Mouse (Mus musculus) neural tube, embryonic 13.5 days (tissue): ENCODE measurements at regions not wholly inside any gene's neighbourhood (a gene's known extent, or its start where the extent isn't known, plus 50 kb on each side); places are given as distances from the start of the nearest gene placed in this dataset.

Experiments
- ATAC-seq: fragments of 200-750 bp; cut with Nextera tagmentation; 2 replicates; pipeline ENCODE4 v1.8.0; 2017; ENCODE audit warnings: low read depth, mild to moderate bottlenecking, moderate TSS enrichment, moderate library complexity
- H3K27ac ChIP-seq: fragments of 300-500 bp; sonication (generic); replicated peaks from 2 replicates; pipeline ENCODE4 v1.5.1; 2015; ENCODE audit warnings: moderate library complexity, mild to moderate bottlenecking, inconsistent platforms
- H3K27me3 ChIP-seq: fragments of 300-500 bp; sonication (generic); 2 replicates; pipeline ENCODE4 v1.6.1; 2015; ENCODE audit warnings: mild to moderate bottlenecking, inconsistent platforms
- H3K36me3 ChIP-seq: fragments of 300-500 bp; sonication (generic); 2 replicates; pipeline ENCODE4 v1.6.1; 2015; ENCODE audit warnings: mild to moderate bottlenecking, inconsistent platforms
- H3K4me1 ChIP-seq: fragments of 300-500 bp; sonication (generic); replicated peaks from 2 replicates; pipeline ENCODE4 v1.6.1; 2015; ENCODE audit warnings: inconsistent platforms
- H3K4me2 ChIP-seq: fragments of 300-500 bp; sonication (generic); 2 replicates; pipeline ENCODE4 v1.6.1; 2015; ENCODE audit warnings: inconsistent platforms, mild to moderate bottlenecking, moderate library complexity
- H3K4me3 ChIP-seq: fragments of 300-500 bp; sonication (generic); 2 replicates; pipeline ENCODE4 v1.5.1; 2015; ENCODE audit warnings: mild to moderate bottlenecking, inconsistent platforms
- H3K9ac ChIP-seq: fragments of 300-500 bp; sonication (generic); 2 replicates; pipeline ENCODE4 v1.6.1; 2015; ENCODE audit warnings: moderate library complexity, mild to moderate bottlenecking, inconsistent platforms
- H3K9me3 ChIP-seq: fragments of 300-500 bp; sonication (generic); 2 replicates; pipeline ENCODE4 v1.6.1; 2016; ENCODE audit warnings: inconsistent platforms
- WGBS: fragments of 180-500 bp; shearing (Covaris S2); methylation state at CpG from one replicate; pipeline ENCODE4 v1.1.7; 2015; 5-methylcytosine and 5-hydroxymethylcytosine counted together

DNA sequence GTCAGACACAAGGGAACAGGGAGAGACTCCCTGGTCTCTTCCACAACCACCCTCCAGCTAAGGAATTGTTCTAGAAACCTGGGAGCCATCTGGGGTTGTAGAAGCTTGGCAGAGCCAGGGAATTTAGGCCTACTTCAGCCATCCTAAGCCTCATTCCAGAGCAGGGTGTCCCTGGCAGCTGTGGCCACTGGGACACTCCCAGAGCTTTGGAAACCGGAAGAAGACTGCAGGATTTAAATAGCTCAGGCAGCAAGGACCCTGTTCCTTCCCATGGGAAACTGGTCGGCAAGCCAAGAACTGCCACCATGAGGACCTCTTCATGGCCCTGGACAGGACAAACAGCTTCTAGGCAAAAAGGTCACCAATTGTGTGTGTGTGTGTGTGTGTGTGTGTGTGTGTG, 239.9 kb downstream of the Bcor start:
- WGBS, result 54% methylated on average over 2 of the region's 2 CpGs
- Histone ChIP-seq H3K4me1 (no peaks in the 10 kb centered on the region), H3K27me3 (peaks cover 9% of the 10 kb centered on the region; the same call in 1 of the 2 replicates), H3K9me3 (no peaks in the 10 kb centered on the region), H3K9ac (no peak overlapping the region), H3K36me3 (no peaks in the 10 kb centered on the region), H3K4me2 (no peak overlapping the region), H3K27ac (no peak overlapping the region), H3K4me3 (no peak overlapping the region)
- ATAC-seq, result no peak

DNA sequence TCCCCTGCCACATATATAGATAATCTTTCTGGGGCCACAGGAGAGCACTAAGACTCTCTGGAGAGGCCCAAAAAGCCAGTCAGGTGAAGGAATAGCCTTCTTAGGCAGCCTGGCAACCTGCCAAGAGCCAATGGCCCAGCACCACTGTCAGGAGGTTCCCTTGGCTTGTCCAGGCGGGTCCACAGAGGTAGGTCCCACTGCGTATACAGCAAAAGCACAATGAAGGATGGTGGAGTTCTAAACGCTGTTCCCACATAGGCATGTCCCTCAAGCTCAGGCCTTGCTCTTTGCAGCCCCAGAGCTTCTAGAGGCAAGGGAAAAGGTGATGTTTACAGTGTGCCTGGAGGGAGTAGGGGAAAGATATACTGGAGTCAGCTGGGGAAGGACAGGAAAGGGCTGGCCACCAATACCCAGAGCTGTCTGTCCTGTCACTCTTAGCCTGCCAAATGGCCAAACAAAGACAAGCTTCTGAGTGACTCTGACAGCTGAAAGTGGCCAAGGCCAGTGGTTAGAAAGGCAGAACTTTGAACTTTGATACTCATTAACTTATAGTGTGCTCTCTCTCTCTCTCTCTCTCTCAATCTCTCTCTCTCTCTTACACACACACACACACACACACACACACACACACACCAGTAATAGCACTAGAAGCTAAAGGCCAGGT, 235.4 kb downstream of the Bcor start:
- no peaks in the 10 kb centered on the region for H3K9me3 ChIP-seq
- no peak overlapping the region for H3K27ac ChIP-seq
- H3K4me2 ChIP-seq, result no peak overlapping the region
- no peak overlapping the region for H3K4me3 ChIP-seq
- ATAC-seq, result no peak
- WGBS, result 83% methylated on average over 3 of the region's 3 CpGs
- H3K4me1 ChIP-seq, result peaks cover 6% of the 10 kb centered on the region; the same call in 1 of the 2 replicates
- H3K9ac ChIP-seq, result no peak overlapping the region
- no peaks in the 10 kb centered on the region for H3K36me3 ChIP-seq
- H3K27me3 ChIP-seq, result peaks cover 12% of the 10 kb centered on the region

DNA sequence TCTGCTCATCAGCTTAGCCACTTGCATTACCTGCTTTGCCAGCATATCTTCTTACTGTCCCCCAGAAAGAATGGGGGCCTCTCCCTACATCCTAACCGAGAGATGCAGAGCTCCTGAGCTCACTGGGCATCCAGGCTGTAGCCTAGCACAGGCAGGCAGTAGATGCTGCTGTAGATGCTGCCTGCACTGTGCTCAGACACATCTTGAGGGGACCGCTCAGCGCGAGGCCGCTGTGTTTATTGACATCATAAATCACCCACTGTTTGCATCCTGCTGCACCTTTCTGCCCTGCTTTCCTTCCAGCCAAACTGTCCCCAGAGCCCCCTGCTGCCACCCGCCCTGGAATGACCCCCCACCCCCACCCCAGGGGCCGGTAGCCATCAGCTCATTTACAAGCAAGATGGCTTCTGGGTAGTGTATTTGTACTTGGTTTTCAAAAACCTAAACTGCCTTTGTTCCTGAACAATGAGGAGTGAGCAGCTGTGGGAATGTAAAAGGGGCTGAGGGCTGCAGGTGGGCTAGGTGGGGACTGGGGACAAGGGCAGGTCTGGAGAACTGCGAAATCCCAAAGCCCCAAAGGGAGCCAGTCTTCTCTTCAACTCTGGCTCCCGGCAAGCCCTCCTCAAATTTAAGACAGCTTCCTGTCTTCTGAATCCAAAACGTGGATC, 233.2 kb downstream of the Bcor start:
- no peak overlapping the region for H3K4me3 ChIP-seq
- WGBS, result 17% methylated on average over 10 of the region's 10 CpGs
- peak; percentile 69; the same call in 1 of the 2 replicates for ATAC-seq
- peaks cover 6% of the 10 kb centered on the region for H3K4me1 ChIP-seq
- H3K9me3 ChIP-seq, result no peaks in the 10 kb centered on the region
- no peak overlapping the region for H3K4me2 ChIP-seq
- peak overlapping the region; percentile 42; the same call in 1 of the 2 replicates for H3K27ac ChIP-seq
- no peaks in the 10 kb centered on the region for H3K36me3 ChIP-seq
- no peak overlapping the region for H3K9ac ChIP-seq
- peaks cover 9% of the 10 kb centered on the region; the same call in 1 of the 2 replicates for H3K27me3 ChIP-seq

DNA sequence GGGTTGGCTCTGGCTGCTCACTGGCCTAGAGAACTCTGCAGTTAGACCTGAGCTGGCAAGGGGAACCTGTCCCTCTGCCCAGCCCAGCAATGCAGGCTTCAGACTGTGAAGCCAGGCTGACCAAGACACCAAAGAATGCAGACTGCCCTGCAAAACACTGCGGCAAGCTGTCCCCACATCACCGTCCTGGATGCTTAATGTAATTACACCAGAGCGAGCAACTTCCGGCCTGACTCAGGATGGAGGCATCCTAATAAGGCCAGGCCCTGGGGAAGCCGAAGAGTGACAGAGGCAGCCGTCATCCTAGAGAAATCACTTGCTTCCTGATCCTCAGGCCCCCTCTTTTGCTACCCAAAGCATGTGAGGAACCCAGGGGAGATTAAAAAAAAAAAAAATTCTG, 230.7 kb downstream of the Bcor start:
- Histone ChIP-seq H3K4me2 (no peak overlapping the region), H3K27me3 (peaks cover 7% of the 10 kb centered on the region; the same call in 1 of the 2 replicates), H3K9ac (no peak overlapping the region), H3K4me1 (peaks cover 6% of the 10 kb centered on the region), H3K27ac (no peak overlapping the region), H3K9me3 (no peaks in the 10 kb centered on the region), H3K36me3 (no peaks in the 10 kb centered on the region), H3K4me3 (no peak overlapping the region)
- ATAC-seq, result no peak
- WGBS, result 55% methylated on average over 6 of the region's 6 CpGs

DNA sequence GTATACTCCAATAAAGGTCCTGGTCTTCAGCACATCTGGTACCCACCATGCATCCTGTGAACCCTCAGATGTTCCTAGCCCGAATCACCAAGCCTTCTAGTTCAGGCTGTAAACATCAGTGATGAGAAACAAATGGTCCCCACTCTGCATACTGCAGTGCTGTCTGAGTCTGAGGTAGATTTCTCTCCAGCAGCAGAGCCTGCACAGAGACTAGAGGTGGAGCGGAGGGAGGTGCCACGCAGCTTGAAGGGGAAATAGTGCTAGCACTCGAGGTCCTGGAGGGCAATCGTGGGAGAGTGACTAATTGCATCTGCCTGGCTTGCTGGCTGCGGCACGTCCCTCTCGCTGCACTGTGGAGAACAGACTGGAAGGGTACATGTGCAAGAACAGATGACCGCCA, 228.7 kb downstream of the Bcor start:
- Histone ChIP-seq H3K27me3 (peaks cover 3% of the 10 kb centered on the region; the same call in 1 of the 2 replicates), H3K27ac (no peak overlapping the region), H3K4me3 (no peak overlapping the region), H3K9ac (no peak overlapping the region), H3K4me2 (no peak overlapping the region), H3K36me3 (no peaks in the 10 kb centered on the region), H3K9me3 (no peaks in the 10 kb centered on the region), H3K4me1 (peaks cover 10% of the 10 kb centered on the region)
- WGBS, result 33% methylated on average over 9 of the region's 9 CpGs
- ATAC-seq, result no peak

DNA sequence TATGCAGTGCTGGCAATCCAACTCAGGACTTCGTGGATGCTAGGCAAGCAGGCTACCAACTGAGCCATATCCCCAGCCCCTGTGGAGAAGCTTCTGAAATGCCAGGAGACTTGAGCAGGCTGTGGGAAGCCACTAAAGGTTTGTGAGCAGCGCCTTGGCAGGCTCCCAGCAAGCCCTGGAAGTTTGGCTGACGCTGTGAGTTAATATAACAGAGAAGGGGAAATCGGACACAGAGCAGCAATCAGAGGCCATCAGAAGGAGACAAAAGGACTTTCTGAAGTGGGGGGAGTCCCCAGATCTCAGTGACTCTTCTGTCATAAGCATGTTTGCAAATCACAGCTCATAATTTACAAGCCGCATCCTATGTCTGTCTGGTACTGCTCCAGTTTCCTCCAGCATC, 224.8 kb downstream of the Bcor start:
- Histone ChIP-seq H3K4me3 (no peak overlapping the region), H3K9ac (no peak overlapping the region), H3K4me2 (no peak overlapping the region), H3K27me3 (no peaks in the 10 kb centered on the region), H3K36me3 (no peaks in the 10 kb centered on the region), H3K4me1 (peaks cover 4% of the 10 kb centered on the region; the same call in 1 of the 2 replicates), H3K27ac (no peak overlapping the region), H3K9me3 (no peaks in the 10 kb centered on the region)
- no peak for ATAC-seq
- 49% methylated on average over 5 of the region's 5 CpGs for WGBS

DNA sequence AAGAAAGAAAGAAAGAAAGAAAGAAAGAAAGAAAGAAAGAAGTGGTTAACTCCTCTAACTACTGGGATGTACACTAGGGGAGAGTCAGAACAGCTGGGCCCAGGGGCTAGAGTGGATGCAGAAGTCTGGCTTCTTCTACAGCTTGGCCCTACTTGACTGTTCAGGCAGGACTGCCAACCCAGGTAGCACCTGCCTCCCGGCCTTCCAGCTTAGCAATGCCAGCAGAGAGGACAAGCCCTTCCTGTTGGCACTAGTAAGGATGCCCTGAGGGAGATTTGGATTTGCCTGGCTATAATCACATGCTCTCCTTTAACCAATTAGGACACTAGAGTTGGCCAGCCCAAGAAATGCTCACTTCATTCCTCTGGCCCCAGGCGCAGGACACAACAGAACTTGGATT, 219.9 kb downstream of the Bcor start:
- Histone ChIP-seq H3K36me3 (no peaks in the 10 kb centered on the region), H3K4me2 (no peak overlapping the region), H3K4me3 (no peak overlapping the region), H3K4me1 (0 out of 2 replicates have a peak, but pooled peaks cover 13% of the 10 kb centered on the region), H3K27ac (no peak overlapping the region), H3K27me3 (peaks cover 6% of the 10 kb centered on the region; the same call in 1 of the 2 replicates), H3K9me3 (no peaks in the 10 kb centered on the region), H3K9ac (no peak overlapping the region)
- no peak for ATAC-seq
- 77% methylated on average over 2 of the region's 2 CpGs for WGBS

DNA sequence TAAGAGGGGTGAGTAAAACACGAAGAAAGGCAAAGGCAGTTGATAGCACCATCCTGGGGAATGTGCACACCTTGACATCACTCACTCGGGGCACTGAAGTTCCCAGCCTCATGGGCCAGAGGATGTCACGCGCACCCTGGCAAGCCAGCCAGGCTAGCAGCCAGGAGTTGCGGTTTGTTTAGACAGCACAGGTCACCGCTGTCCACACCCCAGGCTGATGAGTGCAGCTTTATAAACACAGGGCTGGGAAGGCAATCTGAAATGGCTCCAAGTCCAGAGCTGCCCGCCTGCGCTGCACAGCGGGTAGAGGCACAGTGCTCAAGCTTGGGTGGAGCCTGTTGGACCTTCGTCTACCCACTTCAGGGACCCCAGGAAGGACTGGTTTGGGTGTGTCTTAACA, 216.8 kb downstream of the Bcor start:
- Histone ChIP-seq H3K4me1 (0 out of 2 replicates have a peak, but pooled peaks cover 10% of the 10 kb centered on the region), H3K4me2 (no peak overlapping the region), H3K27me3 (peaks cover 6% of the 10 kb centered on the region; the same call in 1 of the 2 replicates), H3K9me3 (no peaks in the 10 kb centered on the region), H3K27ac (no peak overlapping the region), H3K9ac (no peak overlapping the region), H3K4me3 (no peak overlapping the region), H3K36me3 (no peaks in the 10 kb centered on the region)
- 47% methylated on average over 10 of the region's 10 CpGs for WGBS
- ATAC-seq, result no peak

DNA sequence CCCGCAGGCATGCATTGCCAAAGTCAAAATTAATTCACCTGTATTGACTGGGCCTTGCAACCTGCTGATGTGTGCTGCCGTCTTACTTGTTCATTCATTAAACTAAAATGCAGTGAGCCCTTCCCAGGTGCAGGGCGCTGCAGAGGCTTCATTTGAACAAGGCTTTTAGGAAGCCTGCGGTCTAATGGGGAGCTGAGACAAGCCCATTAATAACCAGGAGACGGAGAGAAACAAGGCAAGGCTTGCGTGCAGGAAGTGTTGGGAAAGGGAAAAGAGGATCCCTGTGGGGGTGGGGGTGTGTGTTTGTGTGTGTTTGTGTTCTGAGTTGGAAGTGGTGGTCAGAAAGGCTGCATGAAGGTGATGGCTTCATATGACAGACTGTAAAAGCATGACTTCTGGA, 215.6 kb downstream of the Bcor start:
- no peak for ATAC-seq
- Histone ChIP-seq H3K27ac (no peak overlapping the region), H3K4me1 (0 out of 2 replicates have a peak, but pooled peaks cover 10% of the 10 kb centered on the region), H3K36me3 (no peaks in the 10 kb centered on the region), H3K4me2 (no peak overlapping the region), H3K9me3 (no peaks in the 10 kb centered on the region), H3K4me3 (no peak overlapping the region), H3K27me3 (peaks cover 6% of the 10 kb centered on the region; the same call in 1 of the 2 replicates), H3K9ac (no peak overlapping the region)
- WGBS, result 30% methylated on average over 6 of the region's 6 CpGs

DNA sequence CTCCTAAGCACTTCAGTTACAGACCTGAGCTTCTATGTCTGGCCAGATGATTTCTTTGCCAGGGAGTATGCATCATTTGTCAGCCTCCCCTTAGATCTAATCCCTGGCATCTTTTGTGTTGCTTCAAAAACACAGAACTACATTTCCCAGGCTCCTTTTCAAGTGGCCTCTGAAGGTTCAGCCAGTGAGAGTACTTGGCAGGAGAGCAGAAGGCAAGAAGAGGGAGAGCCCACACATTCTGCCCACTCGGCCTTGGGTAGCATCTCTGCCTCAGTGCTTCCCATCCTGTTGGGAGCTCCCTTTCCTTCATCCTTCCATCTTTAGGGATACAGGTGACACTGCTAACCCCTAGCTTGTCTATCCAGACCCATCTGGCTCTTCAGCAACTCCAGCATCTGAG, 214.9 kb downstream of the Bcor start:
- Histone ChIP-seq H3K4me2 (no peak overlapping the region), H3K9me3 (no peaks in the 10 kb centered on the region), H3K27ac (no peak overlapping the region), H3K4me3 (no peak overlapping the region), H3K36me3 (no peaks in the 10 kb centered on the region), H3K4me1 (0 out of 2 replicates have a peak, but pooled peaks cover 10% of the 10 kb centered on the region), H3K27me3 (peaks cover 6% of the 10 kb centered on the region; the same call in 1 of the 2 replicates), H3K9ac (no peak overlapping the region)
- no peak for ATAC-seq
- 35% methylated on average over 1 of the region's 1 CpGs for WGBS

DNA sequence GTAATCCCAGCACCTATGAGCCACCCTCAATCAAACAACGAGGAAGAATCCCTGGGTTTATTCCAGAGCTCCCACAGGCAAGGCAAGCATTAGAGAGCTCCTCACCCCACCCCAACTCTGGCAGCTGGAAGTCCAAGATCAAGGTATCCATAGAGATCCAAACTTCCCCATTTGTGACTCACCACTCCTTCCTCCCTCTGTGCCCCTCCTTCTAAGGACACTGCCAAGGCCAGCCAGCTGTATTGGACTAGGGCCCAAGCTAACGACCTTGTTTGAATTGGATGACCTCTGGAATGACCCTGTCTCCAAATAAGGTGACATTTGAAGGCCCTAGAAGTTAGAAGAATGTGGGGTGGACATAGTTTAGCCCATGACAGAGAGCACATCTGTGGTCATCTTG, 208.0 kb downstream of the Bcor start:
- no peaks in the 10 kb centered on the region for H3K9me3 ChIP-seq
- no peak overlapping the region for H3K4me2 ChIP-seq
- H3K4me3 ChIP-seq, result no peak overlapping the region
- ATAC-seq, result no peak
- no peak overlapping the region for H3K9ac ChIP-seq
- WGBS, result 47% methylated on average over 2 of the region's 2 CpGs
- no peaks in the 10 kb centered on the region for H3K27me3 ChIP-seq
- H3K27ac ChIP-seq, result no peak overlapping the region
- H3K4me1 ChIP-seq, result no peaks in the 10 kb centered on the region
- no peaks in the 10 kb centered on the region for H3K36me3 ChIP-seq

DNA sequence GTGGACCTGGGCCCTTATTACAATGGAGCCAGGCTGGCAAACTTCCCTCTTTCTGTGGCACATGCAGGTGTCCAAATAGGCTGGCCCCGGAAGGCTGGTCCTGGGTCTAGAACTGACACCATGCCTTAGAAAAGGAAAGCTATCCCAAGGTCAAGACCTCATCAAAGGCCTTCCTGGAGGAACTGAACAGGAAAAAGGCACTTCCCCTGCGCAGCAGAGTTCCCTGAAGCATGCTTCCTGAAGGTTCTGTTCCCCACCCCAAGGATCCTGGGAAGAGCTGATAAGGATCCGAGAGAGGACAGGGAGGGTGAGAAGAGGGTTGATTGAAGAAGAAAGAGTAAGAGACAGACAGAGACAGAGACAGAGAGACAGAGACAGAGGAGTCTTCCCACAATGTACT, 204.0 kb downstream of the Bcor start:
- no peaks in the 10 kb centered on the region for H3K36me3 ChIP-seq
- no peaks in the 10 kb centered on the region for H3K9me3 ChIP-seq
- ATAC-seq, result no peak
- H3K4me1 ChIP-seq, result no peaks in the 10 kb centered on the region
- H3K4me3 ChIP-seq, result no peak overlapping the region
- 78% methylated on average over 3 of the region's 3 CpGs for WGBS
- no peak overlapping the region for H3K9ac ChIP-seq
- no peaks in the 10 kb centered on the region for H3K27me3 ChIP-seq
- no peak overlapping the region for H3K4me2 ChIP-seq
- H3K27ac ChIP-seq, result no peak overlapping the region
